Comparison of ENCODE assay signal across 23 mouse cellular contexts in genomic region chr15:82204680-82205371, GRCm38 (mm10). TPM values are rescaled to one million over a fixed set of nuclear protein-coding genes. Genes with fewer than 3 reads are reported as not detected.
DNase-seq lines count a peak whose midpoint lies in the region; ATAC-seq and TF ChIP-seq lines count a peak whose summit lies in the region.
"Had no signal": no experiment of that assay in that cellular context is flagged by ENCODE, and none has a peak within 500 bp of the region (broad histone marks: within the 10 kb centered on the region; RNA-seq: fewer than 3 reads in every experiment).

No protein-coding gene starts in this region.

- peaks cover 22% of the 10 kb centered on the region for H3K4me1 ChIP-seq in hindbrain, postnatal 0 days (ENCODE audit: insufficient read depth, low read length)
- H3K4me1 ChIP-seq in hindbrain, embryonic 16.5 days (ENCODE audit: control insufficient read depth, insufficient read depth, low read depth, low read length): peaks cover 25% of the 10 kb centered on the region
- peaks cover 35% of the 10 kb centered on the region for H3K4me1 ChIP-seq in midbrain, embryonic 12.5 days
- H3K4me1 ChIP-seq in midbrain, embryonic 13.5 days (replicated peaks): peaks cover 40% of the 10 kb centered on the region

- 69% methylated on average over 8 of the region's 10 CpGs for WGBS in hindbrain, postnatal 0 days
- WGBS in hindbrain, embryonic 16.5 days: 71% methylated on average over 10 of the region's 10 CpGs
- WGBS in midbrain, embryonic 12.5 days: 73% methylated on average over 8 of the region's 10 CpGs
- 67% methylated on average over 10 of the region's 10 CpGs for WGBS in midbrain, embryonic 13.5 days

- TF ChIP-seq CTCF in hindbrain, postnatal 0 days (IDR thresholded peaks at IDR 0.05; ENCODE audit: low read depth): no peak

- peaks cover 40% of the 10 kb centered on the region for H3K36me3 ChIP-seq in hindbrain, postnatal 0 days (ENCODE audit: insufficient read depth, low read length)
- peaks cover 21% of the 10 kb centered on the region for H3K36me3 ChIP-seq in hindbrain, embryonic 16.5 days (ENCODE audit: control insufficient read depth, insufficient read depth, low read length)
- H3K36me3 ChIP-seq in midbrain, embryonic 12.5 days: peaks cover 65% of the 10 kb centered on the region
- H3K36me3 ChIP-seq in midbrain, embryonic 13.5 days: peaks cover 66% of the 10 kb centered on the region

- H3K4me3 ChIP-seq in hindbrain, postnatal 0 days (ENCODE audit: low read length): no peak overlapping the region
- H3K4me3 ChIP-seq in hindbrain, embryonic 16.5 days (ENCODE audit: low read length): no peak overlapping the region
- no peak overlapping the region for H3K4me3 ChIP-seq in midbrain, embryonic 12.5 days
- H3K4me3 ChIP-seq in midbrain, embryonic 13.5 days (replicated peaks): no peak overlapping the region
- H3K4me3 ChIP-seq: gastrocnemius, adult 2 months; left cerebral cortex, adult 2 months; liver, embryonic 12.5 days; megakaryocyte, embryonic 14.5 days; myocyte had no signal

- H3K27me3 ChIP-seq in hindbrain, postnatal 0 days (ENCODE audit: insufficient read depth, low read length): no peaks in the 10 kb centered on the region; the same call in 1 of the 2 replicates
- H3K27me3 ChIP-seq in hindbrain, embryonic 16.5 days (replicated peaks; ENCODE audit: control insufficient read depth, insufficient read depth, low read length): peaks cover 14% of the 10 kb centered on the region
- peaks cover 58% of the 10 kb centered on the region for H3K27me3 ChIP-seq in midbrain, embryonic 12.5 days
- peaks cover 46% of the 10 kb centered on the region for H3K27me3 ChIP-seq in midbrain, embryonic 13.5 days

- no peaks in the 10 kb centered on the region for H3K9me3 ChIP-seq in hindbrain, postnatal 0 days (ENCODE audit: low read length)
- no peaks in the 10 kb centered on the region for H3K9me3 ChIP-seq in hindbrain, embryonic 16.5 days (ENCODE audit: control insufficient read depth, low read length)
- H3K9me3 ChIP-seq in midbrain, embryonic 12.5 days: no peaks in the 10 kb centered on the region
- no peaks in the 10 kb centered on the region for H3K9me3 ChIP-seq in midbrain, embryonic 13.5 days
- H3K9me3 ChIP-seq: liver, embryonic 12.5 days; megakaryocyte, embryonic 14.5 days had no signal

- 0 out of 2 replicates have a peak overlapping the region, but pooled peaks have one; percentile 36 for H3K27ac ChIP-seq in hindbrain, postnatal 0 days
- no peak overlapping the region for H3K27ac ChIP-seq in hindbrain, embryonic 16.5 days (ENCODE audit: low read depth, low read length)
- H3K27ac ChIP-seq in midbrain, embryonic 12.5 days (replicated peaks): peak overlapping the region; percentile 50; the same call in 1 of the 2 replicates
- H3K27ac ChIP-seq in midbrain, embryonic 13.5 days: no peak overlapping the region
- H3K27ac ChIP-seq: gastrocnemius, adult 2 months; liver, embryonic 12.5 days had no signal

- no peak for ATAC-seq in hindbrain, postnatal 0 days
- ATAC-seq in hindbrain, embryonic 16.5 days: no peak
- no peak for ATAC-seq in midbrain, embryonic 12.5 days (ENCODE audit: low FRiP score, low read depth)
- ATAC-seq in midbrain, embryonic 13.5 days: no peak
- no peak for ATAC-seq in CD4-positive, CD25-positive, alpha-beta regulatory T cell, adult 4 months
- ATAC-seq: liver, embryonic 12.5 days had no signal

- no peak overlapping the region for H3K9ac ChIP-seq in hindbrain, postnatal 0 days (replicated peaks; ENCODE audit: low read length)
- no peak overlapping the region for H3K9ac ChIP-seq in hindbrain, embryonic 16.5 days (ENCODE audit: low read depth, low read length)
- H3K9ac ChIP-seq in midbrain, embryonic 12.5 days (replicated peaks): no peak overlapping the region
- no peak overlapping the region; the same call in 1 of the 2 replicates for H3K9ac ChIP-seq in midbrain, embryonic 13.5 days (replicated peaks)
- H3K9ac ChIP-seq: liver, embryonic 12.5 days had no signal

- no peak overlapping the region for H3K4me2 ChIP-seq in hindbrain, postnatal 0 days (ENCODE audit: low read depth, low read length)
- H3K4me2 ChIP-seq in hindbrain, embryonic 16.5 days (ENCODE audit: low read length): no peak overlapping the region
- H3K4me2 ChIP-seq in midbrain, embryonic 12.5 days (replicated peaks): no peak overlapping the region
- H3K4me2 ChIP-seq in midbrain, embryonic 13.5 days (replicated peaks): no peak overlapping the region
- H3K4me2 ChIP-seq: heart, embryonic 11.5 days; liver, embryonic 12.5 days had no signal

- DNase-seq in cerebellum, adult 9-10 months: peak; percentile 60
- DNase-seq in cerebellum, postnatal 4 days (ENCODE audit: low spot score in 2 of 2): no peak
- DNase-seq in hindbrain, postnatal 0 days (ENCODE audit: low spot score): no peak
- DNase-seq: adrenal gland, postnatal 36 days; gastrocnemius, adult 2 months; heart, postnatal 10 days; kidney, adult 9 months; kidney, postnatal 25 days; layer of hippocampus, adult 9-11 months; left cerebral cortex, postnatal 4 days; lung, adult 2 months; thymus, postnatal 36 days had no signal

RNA-seq across cellular contexts. Expression of gene Shisa8, which starts 7.8 kb away (rescaled TPM):
- total RNA-seq in hindbrain, postnatal 0 days (2014; rRNA removed): 34.7 and 36.0 TPM in 2 replicates
- 7.5 and 9.2 TPM in 2 replicates for polyA plus RNA-seq in hindbrain, postnatal 0 days (2015; fragmentation: Nextera tagmentation; extraction: Ambion mirVana)
- polyA plus RNA-seq in hindbrain, embryonic 16.5 days (2015; fragmentation: Nextera tagmentation; extraction: Ambion mirVana): 3.4 and 4.2 TPM in 2 replicates
- 0.73 and 0.80 TPM in 2 replicates for polyA plus RNA-seq in midbrain, embryonic 12.5 days (2016; fragmentation: Nextera tagmentation; extraction: Ambion mirVana)
- 0.50 and 0.70 TPM in 2 replicates for polyA plus RNA-seq in midbrain, embryonic 13.5 days (2015; fragmentation: Nextera tagmentation; extraction: Ambion mirVana)
- polyA plus RNA-seq in CD4-positive, CD25-positive, alpha-beta regulatory T cell, adult 4 months (2017; shearing (Covaris generic)): not detected
- total RNA-seq: gastrocnemius, adult 2 months had no signal

RNA-seq across cellular contexts. Expression of gene Tnfrsf13c, which starts 19.3 kb away (rescaled TPM):
- 0.29 and 5.6 TPM in 2 replicates for total RNA-seq in hindbrain, postnatal 0 days (2014; rRNA removed)
- 0.34 and 0.42 TPM in 2 replicates for polyA plus RNA-seq in hindbrain, postnatal 0 days (2015; fragmentation: Nextera tagmentation; extraction: Ambion mirVana)
- polyA plus RNA-seq in hindbrain, embryonic 16.5 days (2015; fragmentation: Nextera tagmentation; extraction: Ambion mirVana): 0.10 and 0.31 TPM in 2 replicates
- polyA plus RNA-seq in midbrain, embryonic 12.5 days (2016; fragmentation: Nextera tagmentation; extraction: Ambion mirVana): 0.37 TPM in 1 of 2 replicates, not detected in the other
- polyA plus RNA-seq in midbrain, embryonic 13.5 days (2015; fragmentation: Nextera tagmentation; extraction: Ambion mirVana): not detected in 2 replicates
- polyA plus RNA-seq in CD4-positive, CD25-positive, alpha-beta regulatory T cell, adult 4 months (2017; shearing (Covaris generic)): 10 to 100 TPM in 1 of 2 experiments, 1 to 10 TPM in 1; 2.2 to 10.5 TPM
- total RNA-seq: gastrocnemius, adult 2 months had no signal

RNA-seq across cellular contexts. Expression of gene Cenpm, which starts 39.7 kb away (rescaled TPM):
- total RNA-seq in hindbrain, postnatal 0 days (2014; rRNA removed): 15.0 and 16.2 TPM in 2 replicates
- polyA plus RNA-seq in hindbrain, postnatal 0 days (2015; fragmentation: Nextera tagmentation; extraction: Ambion mirVana): 23.0 and 27.6 TPM in 2 replicates
- 20.0 and 24.0 TPM in 2 replicates for polyA plus RNA-seq in hindbrain, embryonic 16.5 days (2015; fragmentation: Nextera tagmentation; extraction: Ambion mirVana)
- 60.1 and 61.9 TPM in 2 replicates for polyA plus RNA-seq in midbrain, embryonic 12.5 days (2016; fragmentation: Nextera tagmentation; extraction: Ambion mirVana)
- polyA plus RNA-seq in midbrain, embryonic 13.5 days (2015; fragmentation: Nextera tagmentation; extraction: Ambion mirVana): 28.6 and 30.4 TPM in 2 replicates
- polyA plus RNA-seq in CD4-positive, CD25-positive, alpha-beta regulatory T cell, adult 4 months (2017; shearing (Covaris generic)): 10 to 100 TPM in 1 of 2 experiments, 1 to 10 TPM in 1; 6.7 to 18.5 TPM
- total RNA-seq: gastrocnemius, adult 2 months had no signal

RNA-seq across cellular contexts. Expression of gene 1500009C09Rik, which starts 47.4 kb away (rescaled TPM):
- 116 and 127 TPM in 2 replicates for total RNA-seq in hindbrain, postnatal 0 days (2014; rRNA removed)
- 12.5 and 13.9 TPM in 2 replicates for polyA plus RNA-seq in hindbrain, postnatal 0 days (2015; fragmentation: Nextera tagmentation; extraction: Ambion mirVana)
- polyA plus RNA-seq in hindbrain, embryonic 16.5 days (2015; fragmentation: Nextera tagmentation; extraction: Ambion mirVana): 16.7 and 20.3 TPM in 2 replicates
- 2.6 and 3.3 TPM in 2 replicates for polyA plus RNA-seq in midbrain, embryonic 12.5 days (2016; fragmentation: Nextera tagmentation; extraction: Ambion mirVana)
- 9.6 and 9.7 TPM in 2 replicates for polyA plus RNA-seq in midbrain, embryonic 13.5 days (2015; fragmentation: Nextera tagmentation; extraction: Ambion mirVana)
- polyA plus RNA-seq in CD4-positive, CD25-positive, alpha-beta regulatory T cell, adult 4 months (2017; shearing (Covaris generic)): not detected
- total RNA-seq: common myeloid progenitor, adult 5-6 weeks; gastrocnemius, adult 2 months; heart, postnatal 10 days had no signal
- polyA plus RNA-seq: gonadal fat pad, adult 2 months; heart, embryonic 11.5 days; liver, embryonic 12.5 days; lung, adult 2 months; myocyte had no signal

RNA-seq across cellular contexts. Expression of gene Srebf2, which starts 57.8 kb away (rescaled TPM):
- total RNA-seq in hindbrain, postnatal 0 days (2014; rRNA removed): 256 and 266 TPM in 2 replicates
- polyA plus RNA-seq in hindbrain, postnatal 0 days (2015; fragmentation: Nextera tagmentation; extraction: Ambion mirVana): 139 and 145 TPM in 2 replicates
- 179 and 196 TPM in 2 replicates for polyA plus RNA-seq in hindbrain, embryonic 16.5 days (2015; fragmentation: Nextera tagmentation; extraction: Ambion mirVana)
- 274 and 276 TPM in 2 replicates for polyA plus RNA-seq in midbrain, embryonic 12.5 days (2016; fragmentation: Nextera tagmentation; extraction: Ambion mirVana)
- polyA plus RNA-seq in midbrain, embryonic 13.5 days (2015; fragmentation: Nextera tagmentation; extraction: Ambion mirVana): 225 and 230 TPM in 2 replicates
- polyA plus RNA-seq in CD4-positive, CD25-positive, alpha-beta regulatory T cell, adult 4 months (2017; shearing (Covaris generic)): 10 to 100 TPM; 32.2 to 56.0 TPM

Comparison
In these comparisons a context has a peak if more than half of its experiments do, and no peak if none do; other contexts are left out.
1. H3K27ac ChIP-seq: peak in hindbrain, postnatal 0 days (single experiment) and midbrain, embryonic 12.5 days (single experiment); none in hindbrain, embryonic 16.5 days (single experiment) and midbrain, embryonic 13.5 days (single experiment).